Mouse (Mus musculus): ENCODE results near the gene Capn5.

Gene Capn5

GRCm38 (mm10) chr7:98174883-98175755 is 3.0 kb downstream of the Capn5 start:
- no peak for DNase-seq

DNA sequence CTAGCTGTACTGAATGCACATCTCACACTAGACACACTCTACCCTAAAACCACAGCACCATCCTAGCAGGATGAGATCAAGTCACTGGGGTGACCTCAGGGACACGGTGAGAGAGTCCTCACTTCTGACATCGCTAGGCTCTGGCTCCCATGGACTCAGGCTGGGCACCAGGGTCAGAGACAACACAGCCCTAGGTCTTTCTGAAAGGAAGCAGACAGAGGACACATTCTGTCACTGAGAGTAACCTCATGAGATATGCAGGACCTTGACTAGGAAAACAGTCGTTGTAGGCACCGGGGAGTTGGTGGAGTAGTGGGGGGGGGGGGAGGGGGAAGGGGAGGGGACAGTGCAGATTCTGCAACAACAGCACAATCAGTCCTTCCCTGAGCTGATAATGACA is 4.7 kb downstream of the Capn5 start:
- DNase-seq, result no peak

GRCm38 (mm10) chr7:98172661-98173060 is 5.4 kb downstream of the Capn5 start:
- no peak for DNase-seq

DNA sequence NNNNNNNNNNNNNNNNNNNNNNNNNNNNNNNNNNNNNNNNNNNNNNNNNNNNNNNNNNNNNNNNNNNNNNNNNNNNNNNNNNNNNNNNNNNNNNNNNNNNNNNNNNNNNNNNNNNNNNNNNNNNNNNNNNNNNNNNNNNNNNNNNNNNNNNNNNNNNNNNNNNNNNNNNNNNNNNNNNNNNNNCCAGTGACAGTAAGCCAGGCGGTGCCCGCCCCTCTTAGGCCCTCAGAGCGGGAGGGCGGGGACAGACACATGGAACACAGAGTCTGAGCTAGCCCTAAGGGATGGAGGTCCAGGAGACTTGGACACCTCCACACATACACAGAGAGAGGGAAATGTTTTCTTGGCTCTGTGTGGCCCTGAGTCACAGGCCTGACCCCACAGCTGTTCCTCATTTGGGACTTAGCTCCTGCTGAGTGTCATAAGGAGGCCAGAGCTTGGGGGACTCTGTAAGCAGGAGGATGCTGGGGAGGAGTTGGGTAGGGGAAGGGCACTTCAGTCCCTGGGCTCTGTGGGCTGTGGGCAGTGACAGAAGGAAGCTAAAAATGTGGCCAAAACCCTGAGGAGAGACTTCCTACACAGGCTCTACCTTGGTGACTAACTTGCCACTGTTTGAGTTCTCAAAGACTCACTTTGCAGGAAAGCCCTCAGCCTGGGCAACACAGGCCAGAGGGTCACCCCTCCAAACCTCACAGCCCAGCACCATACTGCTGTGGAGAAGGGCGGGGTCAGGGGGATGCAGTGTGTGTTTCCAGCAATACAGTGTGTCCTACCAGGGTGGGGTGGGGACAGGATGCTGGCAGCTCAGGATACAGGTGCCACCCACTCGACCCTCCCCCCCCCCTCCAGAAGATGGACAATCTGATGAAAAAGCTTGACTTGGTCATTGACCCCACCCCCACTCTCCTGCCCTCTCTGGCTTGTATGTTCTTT is 6.7 kb downstream of the Capn5 start:
- peak; percentile 46 to 62 for DNase-seq

DNA sequence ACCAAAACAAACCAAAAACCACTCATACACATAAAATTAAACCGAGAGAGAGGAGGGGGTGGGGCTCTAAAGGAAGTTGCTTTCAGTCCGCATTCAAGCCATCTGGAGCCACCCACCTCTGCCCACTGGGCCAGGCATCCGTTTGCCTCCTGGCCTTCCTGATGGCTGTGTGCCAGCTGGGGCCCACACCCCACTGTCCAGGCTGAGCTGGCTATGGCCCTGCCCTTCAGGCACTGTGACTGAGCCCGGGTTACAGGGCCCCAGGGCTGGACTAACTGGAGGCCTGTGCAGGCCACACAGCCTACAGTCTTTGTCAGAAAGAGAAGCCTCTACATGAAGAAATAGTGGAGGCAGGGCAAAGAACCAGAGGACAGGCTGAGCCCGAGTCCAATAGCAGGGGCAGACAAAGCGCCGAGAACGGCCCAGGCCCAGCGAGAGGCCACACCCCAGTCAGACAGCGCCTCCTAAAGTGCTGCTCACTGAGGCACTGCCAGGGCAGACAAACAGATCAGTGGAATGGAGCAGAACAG is 13.0 kb downstream of the Capn5 start:
- peak; percentile 65 to 83 for DNase-seq

GRCm38 (mm10) chr7:98164382-98164998 is 13.6 kb downstream of the Capn5 start:
- no peak for DNase-seq

GRCm38 (mm10) chr7:98163700-98164099 is 14.4 kb downstream of the Capn5 start:
- DNase-seq, result no peak

DNA sequence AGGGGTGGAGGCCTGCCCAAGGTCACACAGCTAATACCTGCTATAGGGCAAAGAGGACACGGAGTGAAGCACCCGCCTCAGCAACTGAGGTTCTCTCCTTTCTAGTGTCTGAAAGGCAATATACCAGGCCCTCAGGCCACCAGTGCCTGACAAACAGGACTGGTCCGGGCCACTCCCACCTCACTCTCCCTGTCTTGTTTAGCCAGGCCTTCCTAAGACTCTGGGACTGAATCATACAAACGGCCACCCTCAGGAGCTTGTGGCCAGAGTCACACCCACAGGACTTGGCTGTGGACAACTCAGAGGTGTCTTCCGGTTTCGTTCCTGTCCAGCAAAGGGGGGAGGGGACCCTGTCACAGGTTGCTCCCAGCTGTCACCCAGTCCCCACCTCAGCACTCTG is 15.8 kb downstream of the Capn5 start:
- DNase-seq, result no peak

DNA sequence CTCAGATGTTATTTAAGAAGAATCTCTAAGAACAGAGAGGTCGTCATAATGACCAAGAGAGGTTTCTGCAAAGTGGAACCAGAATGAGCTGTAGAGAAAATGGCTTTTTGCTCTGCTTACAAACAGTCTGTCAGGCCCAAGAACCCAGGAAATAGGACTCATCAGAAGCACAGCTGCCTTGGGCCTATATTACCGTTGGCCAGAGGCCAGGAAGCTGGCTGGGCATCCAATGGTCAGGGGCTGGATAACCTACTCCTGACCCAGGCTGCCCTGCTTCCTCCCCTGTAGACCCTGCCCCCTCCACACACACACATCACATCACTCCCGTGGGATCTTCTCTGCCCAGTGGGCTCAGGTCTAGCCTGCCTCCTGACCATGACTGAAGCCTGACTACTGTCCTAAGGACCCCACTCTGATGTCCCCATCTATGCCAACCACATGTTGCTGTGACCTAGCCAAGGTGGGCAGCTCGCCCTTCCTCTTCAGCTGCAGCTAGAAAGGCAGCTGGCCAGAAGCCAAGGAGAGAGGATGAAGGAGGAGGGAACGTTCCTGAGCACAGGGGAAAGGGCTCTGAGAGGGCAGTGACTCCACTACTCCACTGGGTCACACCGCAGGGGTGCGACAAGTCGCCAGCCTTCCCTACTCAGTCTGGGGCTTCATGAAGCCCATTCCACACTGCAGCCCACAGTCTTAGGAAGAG is 17.9 kb downstream of the Capn5 start:
- DNase-seq, result peak; percentile 46 to 47

GRCm38 (mm10) chr7:98158481-98158880 is 19.6 kb downstream of the Capn5 start:
- DNase-seq, result peak; percentile 71 to 82

- no peak for DNase-seq
These were observed 20.3 kb downstream of the Capn5 start for GRCm38 (mm10) chr7:98157636-98158332.

DNA sequence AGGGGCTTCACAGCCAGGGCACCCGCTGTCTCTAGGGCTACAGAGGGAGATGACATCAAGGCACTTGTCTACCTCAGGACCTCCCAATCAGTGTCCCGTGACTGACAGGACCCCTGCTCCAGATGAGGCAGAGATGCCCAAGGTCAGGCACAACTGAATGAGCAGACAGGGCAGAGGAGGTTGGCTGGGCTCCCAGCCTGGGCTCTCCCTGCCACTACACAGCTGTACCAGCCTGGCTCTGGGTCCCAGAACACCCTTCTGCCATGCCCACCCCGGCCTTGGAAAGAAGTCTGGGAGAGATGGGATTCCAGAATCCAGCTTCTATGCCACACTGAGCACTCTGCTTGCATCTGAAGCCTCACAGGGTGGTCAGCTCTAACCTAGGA is 21.8 kb downstream of the Capn5 start:
- no peak for DNase-seq

GRCm38 (mm10) chr7:98155546-98156279 is 22.4 kb downstream of the Capn5 start:
- peak; percentile 76 to 81 for DNase-seq

- no peak for DNase-seq
These were observed 24.2 kb downstream of the Capn5 start for GRCm38 (mm10) chr7:98153892-98154291.

- no peak for DNase-seq
These were observed 24.7 kb downstream of the Capn5 start for GRCm38 (mm10) chr7:98153345-98153744.

DNA sequence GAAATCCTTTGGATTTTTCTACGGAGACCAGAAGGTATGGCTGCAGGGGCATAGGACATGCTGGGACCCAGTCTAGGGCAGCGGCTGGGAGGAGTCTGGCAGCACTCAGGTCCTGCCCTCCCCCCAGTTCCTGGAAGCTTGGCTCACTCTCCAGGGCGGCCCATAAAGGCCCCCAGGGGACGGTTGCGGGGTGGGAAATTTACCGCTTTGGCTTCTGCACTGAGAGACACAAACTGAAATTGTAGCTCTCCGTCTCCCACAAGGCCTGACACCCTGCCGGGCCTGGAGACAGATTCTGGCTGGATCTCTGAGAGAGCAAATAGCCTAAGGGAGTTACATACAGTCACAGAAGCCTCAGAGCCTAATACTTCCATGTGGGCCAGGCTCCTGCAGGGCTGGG is 25.7 kb downstream of the Capn5 start:
- DNase-seq, result no peak

GRCm38 (mm10) chr7:98150525-98150924 is 27.5 kb downstream of the Capn5 start:
- no peak for DNase-seq

DNA sequence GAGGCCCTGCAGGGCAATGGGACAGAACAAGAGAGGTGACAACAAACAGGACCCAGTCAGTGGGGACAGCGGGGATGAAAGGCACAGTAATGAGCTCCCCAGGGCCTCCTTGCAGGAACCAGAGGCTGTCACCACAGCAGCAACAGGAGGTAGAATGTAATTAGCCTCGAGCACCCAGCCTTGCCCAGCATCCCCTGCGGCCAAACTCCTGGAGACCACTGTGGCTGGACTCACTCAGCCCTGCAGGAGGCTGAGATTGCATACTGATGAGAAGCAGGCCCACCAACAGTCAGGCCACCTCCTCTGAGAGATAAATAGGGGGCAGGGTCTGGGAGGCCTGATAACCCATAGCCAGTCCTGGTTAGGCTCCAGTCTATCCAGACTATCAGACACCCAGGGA is 28.3 kb downstream of the Capn5 start:
- DNase-seq, result no peak

DNA sequence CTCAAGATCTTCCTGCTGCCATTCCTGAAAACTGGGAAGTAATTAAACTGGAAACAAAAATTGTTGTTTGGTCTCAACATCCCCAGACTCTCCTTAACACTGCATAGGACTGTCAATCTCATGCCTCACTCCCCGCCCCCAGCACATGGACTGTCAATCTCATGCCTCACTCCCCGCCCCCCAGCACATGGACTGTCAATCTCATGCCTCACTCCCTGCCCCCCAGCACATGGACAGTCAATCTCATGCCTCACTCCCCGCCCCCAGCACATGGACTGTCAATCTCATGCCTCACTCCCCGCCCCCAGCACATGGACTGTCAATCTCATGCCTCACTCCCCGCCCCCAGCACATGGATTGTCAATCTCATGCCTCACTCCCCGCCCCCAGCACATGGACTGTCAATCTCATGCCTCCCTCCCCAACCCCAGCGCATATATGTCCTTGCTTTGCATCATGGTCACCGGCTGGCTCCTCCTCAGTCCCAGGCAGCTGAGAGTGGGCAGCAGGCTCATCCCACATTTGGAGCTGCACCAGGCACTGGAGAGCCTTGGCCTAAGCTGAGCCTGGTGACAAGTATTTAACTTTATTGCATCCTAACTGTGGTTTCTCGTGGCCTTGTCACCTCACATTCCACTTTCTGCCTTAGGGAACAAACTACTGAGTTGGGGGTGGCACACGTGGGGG is 29.2 kb downstream of the Capn5 start:
- DNase-seq, result no peak

- DNase-seq, result no peak
These were observed 30.3 kb downstream of the Capn5 start for GRCm38 (mm10) chr7:98147766-98148165.

Data from lung, postnatal 4 days (tissue).